Mouse (Mus musculus) layer of hippocampus, adult 2 months (tissue): ENCODE results near the gene Fam206a. TPM values are rescaled to one million over a fixed set of nuclear protein-coding genes. Genes with fewer than 3 reads are reported as not detected.

Source experiments
- DNase-seq, 2 experiments: peaks; one replicate each; pipeline ENCODE4 v3.0.0; 2022; ENCODE audit warnings: low spot score in 2 of 2
- H3K27ac ChIP-seq: fragments of 200-600 bp; 2 replicates; pipeline ENCODE4 v1.8.1; 2022
- H3K4me3 ChIP-seq: fragments of 200-600 bp; 2 replicates; pipeline ENCODE4 v1.8.1; 2022; ENCODE audit warnings: mild to moderate bottlenecking
- CTCF ChIP-seq: fragments of 200-600 bp; conservative IDR thresholded peaks from 2 replicates; pipeline ENCODE4 v1.8.1; 2022; ENCODE audit warnings: antibody characterized with exemption, mild to moderate bottlenecking, moderate library complexity
- total RNA-seq, 2 experiments: library from RNA; stranded (reverse); gene quantifications; 2 replicates each; pipeline ENCODE4 v1.2.3; 2021

The Fam206a gene
- total RNA-seq, 2 experiments from 2014 or later, result 17.6 to 18.1 TPM

- Histone ChIP-seq H3K4me3 (no peak overlapping the region), H3K27ac (peak overlapping the region; percentile 58)
- TF ChIP-seq CTCF, result peak; percentile 52
- no peak for DNase-seq
Measured at GRCm38 (mm10) chr4:56850724-56851123, 48.6 kb downstream of the Fam206a start.

- TF ChIP-seq CTCF, result no peak
- Histone ChIP-seq H3K4me3 (no peak overlapping the region), H3K27ac (no peak overlapping the region)
- no peak for DNase-seq
Measured at GRCm38 (mm10) chr4:56855935-56856334, 53.8 kb downstream of the Fam206a start.

- H3K27ac ChIP-seq, result no peak overlapping the region
- no peak overlapping the region for H3K4me3 ChIP-seq
- DNase-seq, result no peak
- TF ChIP-seq CTCF, result no peak
Measured at GRCm38 (mm10) chr4:56856371-56856949, 54.3 kb downstream of the Fam206a start.

- no peak for TF ChIP-seq CTCF
- DNase-seq, result no peak
- Histone ChIP-seq H3K27ac (no peak overlapping the region), H3K4me3 (no peak overlapping the region)
Measured at GRCm38 (mm10) chr4:56858733-56859132, 56.6 kb downstream of the Fam206a start.

Other genes starting within 250 kb of the Fam206a start
- not detected for gene Gm26657, start 62.3 kb upstream of the Fam206a start, total RNA-seq
- gene Actl7b, start 60.9 kb upstream of the Fam206a start, total RNA-seq, result under 1 TPM; 0.26 to 0.32 TPM
- gene Actl7a, start 58.9 kb upstream of the Fam206a start, total RNA-seq, result not detected
- 10 to 100 TPM; 61.9 to 63.7 TPM for gene Elp1, start within 50 bp of the Fam206a start, total RNA-seq
- 10 to 100 TPM; 14.3 to 17.4 TPM for gene Ctnnal1, start 62.8 kb downstream of the Fam206a start, total RNA-seq
- 10 to 100 TPM; 33.7 to 37.2 TPM for gene Tmem245, start 145.1 kb downstream of the Fam206a start, total RNA-seq
- gene Frrs1l, start 188.0 kb downstream of the Fam206a start, total RNA-seq, result 100 to 1,000 TPM; 222 to 227 TPM